Mouse (Mus musculus) c-Kit-negative CD71-positive TER-119-positive erythroid progenitor cells, embryonic 14.5 days (primary cell): ENCODE measurements at regions not wholly inside any gene's neighbourhood (a gene's known extent, or its start where the extent isn't known, plus 50 kb on each side); places are given as distances from the start of the nearest gene placed in this dataset.

Source experiments
- DNase-seq: peaks from one replicate; pipeline ENCODE4 v3.0.0-alpha.2; 2013; ENCODE audit warnings: low read depth, low spot score

GRCm38 (mm10) chr17:4417686-4418085 lies 576.4 kb upstream of the Arid1b start:
- DNase-seq = no peak

GRCm38 (mm10) chr17:4424451-4425168 lies 569.5 kb upstream of the Arid1b start:
- no peak for DNase-seq

- DNase-seq = no peak
Observed at GRCm38 (mm10) chr17:4425342-4425741, 568.8 kb upstream of the Arid1b start.

DNA sequence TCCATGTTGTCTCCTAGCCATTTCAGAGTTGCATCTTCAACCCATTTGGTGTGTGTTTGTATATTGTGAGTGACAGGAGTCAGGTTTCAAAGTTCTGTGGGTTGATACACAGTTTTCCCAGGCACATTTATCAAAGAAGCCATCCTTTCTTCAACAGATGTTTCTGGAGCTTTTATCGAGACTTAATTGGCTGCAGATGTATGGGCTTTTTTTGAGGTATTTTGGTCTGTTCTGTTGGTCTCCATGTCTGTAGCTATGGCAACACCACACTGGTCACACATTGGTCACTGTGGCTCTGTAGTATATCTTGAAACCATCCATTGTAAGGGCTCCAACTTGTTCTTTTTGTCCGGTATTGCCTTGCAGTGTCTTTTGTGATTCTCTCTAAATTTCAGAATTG lies 565.1 kb upstream of the Arid1b start:
- DNase-seq = no peak

- DNase-seq = no peak
Observed at GRCm38 (mm10) chr17:4445606-4446005, 548.5 kb upstream of the Arid1b start.

DNA sequence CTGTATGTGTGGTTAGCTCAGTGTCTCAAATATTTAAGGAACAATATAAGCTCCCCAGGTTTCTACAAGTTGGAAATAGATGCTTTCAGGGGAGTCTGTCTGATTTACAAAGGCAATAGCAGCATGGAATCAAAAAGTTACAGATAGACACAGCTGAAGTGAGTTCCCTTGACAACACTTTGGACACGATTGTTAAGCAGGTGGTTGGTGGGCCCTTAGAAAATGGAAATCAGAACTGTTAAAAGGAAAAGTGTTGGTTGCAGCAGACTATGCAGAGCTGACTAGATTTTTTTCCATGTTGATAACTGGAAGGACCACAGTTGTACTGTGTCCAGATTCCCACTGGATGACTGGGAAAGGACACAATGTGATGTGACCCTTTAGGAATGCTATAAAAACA lies 536.6 kb upstream of the Arid1b start:
- no peak for DNase-seq

- DNase-seq = no peak
Observed at GRCm38 (mm10) chr17:4461541-4461940, 532.6 kb upstream of the Arid1b start.

- DNase-seq = no peak
Observed at GRCm38 (mm10) chr17:4464286-4464880, 529.7 kb upstream of the Arid1b start.

DNA sequence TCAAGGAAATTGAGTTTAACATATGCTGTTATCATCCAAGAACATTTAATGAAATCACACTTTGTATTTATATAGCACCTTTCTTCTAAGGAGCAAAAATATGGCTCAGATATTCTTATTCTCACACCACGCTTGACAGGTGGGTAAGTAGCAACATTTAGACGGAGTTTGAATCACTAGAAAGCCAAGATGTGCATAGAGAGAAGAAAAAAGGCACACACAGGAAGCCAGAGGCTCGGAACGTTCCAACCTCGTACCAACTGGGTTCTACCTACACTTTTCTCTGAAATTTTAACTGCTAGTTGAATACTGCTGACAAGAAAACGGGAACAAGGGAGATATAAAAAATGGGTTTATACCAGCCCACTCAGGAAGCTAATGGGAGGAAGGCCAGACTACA lies 528.4 kb upstream of the Arid1b start:
- DNase-seq = no peak

- no peak for DNase-seq
Observed at GRCm38 (mm10) chr17:4472412-4472811, 521.7 kb upstream of the Arid1b start.

- DNase-seq = no peak
Observed at GRCm38 (mm10) chr17:4474350-4474749, 519.8 kb upstream of the Arid1b start.

- no peak for DNase-seq
Observed at GRCm38 (mm10) chr17:4475665-4476064, 518.5 kb upstream of the Arid1b start.

GRCm38 (mm10) chr17:4494392-4494791 lies 499.7 kb upstream of the Arid1b start:
- no peak for DNase-seq

GRCm38 (mm10) chr17:4500504-4500903 lies 493.6 kb upstream of the Arid1b start:
- DNase-seq = no peak

DNA sequence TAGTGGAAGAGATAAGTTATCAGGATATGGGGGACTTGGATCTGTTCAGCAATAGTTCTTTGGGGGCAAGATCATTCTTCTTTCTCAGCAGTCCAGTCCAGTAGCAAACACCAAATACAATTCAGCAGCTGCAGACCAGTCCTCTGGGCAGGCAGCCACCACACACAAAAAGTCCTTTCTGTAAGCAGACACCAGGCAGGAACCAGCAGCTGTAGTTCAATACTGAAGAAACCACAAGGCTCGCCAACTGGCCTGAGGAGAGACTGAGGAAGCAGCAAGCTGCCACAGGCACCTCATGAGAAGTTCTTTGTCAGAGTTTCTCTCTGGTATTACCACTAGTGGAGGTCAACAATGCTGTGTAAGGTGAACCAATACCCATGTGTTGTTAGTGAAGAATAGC lies 493.1 kb upstream of the Arid1b start:
- no peak for DNase-seq

GRCm38 (mm10) chr17:4504951-4505350 lies 489.2 kb upstream of the Arid1b start:
- no peak for DNase-seq

DNA sequence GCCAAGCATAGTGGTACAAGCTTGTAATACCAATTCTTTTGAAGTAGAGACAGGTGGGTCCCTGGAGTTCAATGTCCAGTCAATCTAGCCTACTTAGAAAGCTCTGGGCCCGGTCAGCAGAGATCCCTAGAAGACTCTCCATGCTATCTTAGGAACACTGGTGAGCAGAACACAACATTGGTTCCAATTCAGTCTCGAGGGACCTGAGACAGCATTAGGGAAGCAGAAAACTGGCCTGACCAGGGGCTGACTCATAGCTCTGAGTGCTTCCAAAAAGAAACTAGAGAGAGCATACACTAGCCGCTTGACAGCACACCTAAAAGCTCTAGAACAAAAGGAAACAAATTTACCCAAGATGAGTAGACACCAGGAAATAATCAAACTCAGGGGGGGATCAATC lies 484.6 kb upstream of the Arid1b start:
- DNase-seq = no peak

DNA sequence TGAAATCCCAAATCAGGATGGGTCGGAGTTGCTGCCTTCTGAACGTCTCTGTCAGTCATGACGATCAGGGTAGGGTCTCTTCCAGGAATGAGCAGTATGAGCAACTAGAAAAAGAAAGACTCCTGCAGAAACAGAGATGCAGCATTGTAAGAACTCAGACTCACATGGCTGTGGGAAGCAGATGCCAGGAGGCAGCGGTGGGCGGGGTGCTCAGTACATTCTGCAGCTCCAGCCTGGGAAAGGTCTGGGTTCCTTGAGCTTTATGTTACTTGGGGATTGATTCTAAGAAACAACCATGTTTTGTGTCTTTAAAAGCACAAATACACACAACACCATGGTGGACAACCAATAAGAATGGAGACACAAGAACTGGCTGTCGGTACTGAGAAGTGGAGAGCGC lies 478.0 kb upstream of the Arid1b start:
- no peak for DNase-seq

- no peak for DNase-seq
Observed at GRCm38 (mm10) chr17:4516846-4517245, 477.3 kb upstream of the Arid1b start.

DNA sequence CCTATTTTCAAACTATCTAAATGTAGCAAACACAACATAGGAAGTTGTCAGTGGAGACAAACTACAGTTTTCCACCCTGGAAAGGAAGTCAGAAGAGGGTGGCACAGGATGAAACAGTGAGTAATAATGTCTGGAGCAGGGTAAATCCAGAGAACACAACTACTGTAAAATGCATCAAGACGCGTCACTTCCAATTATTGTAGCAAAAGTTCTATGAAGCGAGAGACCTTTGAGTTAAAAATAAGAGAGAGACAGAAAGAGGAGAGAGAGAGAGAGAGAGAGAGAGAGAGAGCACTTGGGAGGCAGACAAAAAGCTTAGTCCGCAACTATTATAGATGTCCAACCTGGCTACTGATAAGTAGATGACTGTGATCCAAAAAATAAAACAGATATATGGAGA lies 473.1 kb upstream of the Arid1b start:
- DNase-seq = no peak

DNA sequence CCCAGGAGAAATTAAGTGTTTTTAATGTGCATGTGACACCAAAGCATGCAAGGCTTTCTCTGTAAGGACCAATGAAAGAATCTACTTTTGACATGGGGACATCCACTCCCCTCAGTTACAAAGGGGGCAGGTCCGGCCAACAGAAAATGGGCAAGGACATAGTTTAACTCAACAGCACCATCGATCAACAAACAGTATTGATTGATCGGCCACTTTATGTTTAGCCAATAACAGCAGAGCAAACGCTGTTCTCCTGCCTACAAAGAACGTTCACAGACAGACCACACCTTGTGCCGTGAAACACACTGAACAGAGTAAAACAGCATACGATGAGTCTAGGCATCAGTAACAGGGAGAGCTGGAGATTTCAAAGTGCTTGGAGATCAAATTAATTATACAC lies 467.7 kb upstream of the Arid1b start:
- no peak for DNase-seq

DNA sequence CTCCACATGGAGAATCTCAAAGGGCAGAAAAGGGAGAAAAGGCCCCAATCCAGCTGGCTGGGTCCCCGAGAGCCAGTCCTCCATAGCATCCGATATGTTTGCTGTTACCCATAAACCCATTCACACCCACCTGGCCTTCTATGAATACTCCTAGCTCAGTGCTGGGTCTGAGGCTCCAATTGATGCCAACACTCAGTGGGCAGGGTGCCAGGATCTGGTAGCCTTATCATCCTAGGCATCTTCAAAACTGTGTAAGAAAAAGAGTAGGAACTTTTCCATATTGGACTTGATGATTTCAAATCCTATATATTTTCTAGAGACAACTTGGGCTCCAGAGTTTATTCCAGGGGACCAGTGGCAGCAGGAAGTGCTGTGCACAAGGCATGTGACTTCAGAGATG lies 462.0 kb upstream of the Arid1b start:
- DNase-seq = no peak

- DNase-seq = no peak
Observed at GRCm38 (mm10) chr17:4540435-4540834, 453.7 kb upstream of the Arid1b start.
